Mouse (Mus musculus) ES-Bruce4 (cell line): ENCODE measurements around the gene Eps15l1.

Experiments used
- CTCF ChIP-seq: IDR thresholded peaks from one replicate; pipeline ENCODE4 v1.8.1; 2011; ENCODE audit warnings: low read depth, low read length
- POLR2A ChIP-seq: IDR thresholded peaks from one replicate; pipeline ENCODE4 v1.8.1; 2011; ENCODE audit warnings: low read length; ENCODE audit not compliant: insufficient read depth

DNA sequence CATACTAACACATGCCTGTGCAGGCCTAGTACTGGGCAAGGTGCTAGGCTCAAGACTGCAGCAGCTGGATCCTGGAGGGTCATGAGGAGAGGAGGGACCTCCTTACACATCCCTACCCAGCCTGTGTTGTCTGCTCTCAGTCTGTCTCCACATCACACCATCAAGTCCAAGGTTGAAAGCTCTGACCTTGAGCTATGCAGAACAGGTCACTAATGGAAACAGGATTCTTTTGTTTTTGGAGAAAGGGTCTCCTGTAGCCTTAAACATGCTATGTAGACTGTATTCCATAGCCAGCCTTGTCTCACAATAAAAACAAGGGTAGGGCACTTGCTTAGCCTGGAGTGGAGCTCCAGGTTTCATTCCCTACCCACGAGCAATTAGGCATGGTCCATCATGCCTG lies 72.3 kb downstream of the Eps15l1 start:
- TF ChIP-seq CTCF, result no peak
- TF ChIP-seq POLR2A, result no peak
